Mouse (Mus musculus) stomach, postnatal 0 days (tissue): ENCODE data around the gene Fgf11. TPM values are rescaled to one million over a fixed set of nuclear protein-coding genes. Genes with fewer than 3 reads are reported as not detected.

ENCODE experiments used
- ATAC-seq: fragments of 200-750 bp; cut with Nextera tagmentation; 2 replicates; pipeline ENCODE4 v1.8.0; 2017; ENCODE audit not compliant: low FRiP score, low TSS enrichment
- DNase-seq: peaks from one replicate; pipeline ENCODE4 v3.0.0-alpha.2; 2016; ENCODE audit warnings: low spot score
- H3K27ac ChIP-seq: fragments of 300-500 bp; sonication (generic); replicated peaks from 2 replicates; pipeline ENCODE4 v1.5.1; 2014; ENCODE audit warnings: mild to moderate bottlenecking, control low read depth
- H3K27me3 ChIP-seq: fragments of 300-500 bp; sonication (generic); 2 replicates; pipeline ENCODE4 v1.6.1; 2014; ENCODE audit warnings: low read length; ENCODE audit not compliant: control insufficient read depth, insufficient read depth
- H3K36me3 ChIP-seq: fragments of 300-500 bp; sonication (generic); 2 replicates; pipeline ENCODE4 v1.6.1; 2014; ENCODE audit warnings: low read length, mixed read lengths; ENCODE audit not compliant: control insufficient read depth, insufficient read depth
- H3K4me1 ChIP-seq: fragments of 300-500 bp; sonication (generic); replicated peaks from 2 replicates; pipeline ENCODE4 v1.6.1; 2014; ENCODE audit warnings: antibody characterized with exemption; ENCODE audit not compliant: control insufficient read depth, insufficient read depth
- H3K4me2 ChIP-seq: fragments of 300-500 bp; sonication (generic); replicated peaks from 2 replicates; pipeline ENCODE4 v1.6.1; 2014; ENCODE audit warnings: low read depth, mild to moderate bottlenecking, control low read depth, moderate library complexity
- H3K4me3 ChIP-seq: fragments of 300-500 bp; sonication (generic); 2 replicates; pipeline ENCODE4 v1.5.1; 2014; ENCODE audit warnings: low read depth, low read length, control low read depth
- H3K9ac ChIP-seq: fragments of 300-500 bp; sonication (generic); 2 replicates; pipeline ENCODE4 v1.6.1; 2014; ENCODE audit warnings: mild to moderate bottlenecking, low read length, control low read depth, mixed read lengths
- H3K9me3 ChIP-seq: fragments of 300-500 bp; sonication (generic); 2 replicates; pipeline ENCODE4 v1.6.1; 2016; ENCODE audit warnings: low read length; ENCODE audit not compliant: control insufficient read depth
- CTCF ChIP-seq: IDR thresholded peaks from 2 replicates; pipeline ENCODE4 v1.5.1; 2016; ENCODE audit warnings: antibody characterized with exemption, low read depth, mild to moderate bottlenecking, moderate library complexity
- EP300 ChIP-seq: optimal IDR thresholded peaks from 2 replicates; pipeline ENCODE3; 2016; ENCODE audit warnings: antibody characterized with exemption
- WGBS: fragments of 180-500 bp; shearing (Covaris S2); extraction: QIAGEN DNeasy Blood & Tissue Kit; methylation state at CpG from one replicate; pipeline ENCODE4 v1.1.7; 2014; 5-methylcytosine and 5-hydroxymethylcytosine counted together
- polyA plus RNA-seq: library from polyadenylated mRNA; unstranded; fragments of >200 nt; fragmentation: Nextera tagmentation; extraction: Ambion mirVana; gene quantifications from 2 replicates; pipeline ENCODE4 v1.2.1, GENCODE M21; 2015

The Fgf11 gene
- polyA plus RNA-seq, 1 experiment from 2014 or later: 0.67 TPM

GRCm38 (mm10) chr11:69778258-69778982 is 23.2 kb downstream of the Fgf11 start:
- Histone ChIP-seq H3K4me3 (no peak overlapping the region), H3K9me3 (no peaks in the 10 kb centered on the region), H3K36me3 (no peaks in the 10 kb centered on the region; the same call in 1 of the 2 replicates), H3K9ac (no peak overlapping the region), H3K27me3 (no peaks in the 10 kb centered on the region), H3K4me2 (no peak overlapping the region), H3K27ac (no peak overlapping the region), H3K4me1 (no peaks in the 10 kb centered on the region)
- TF ChIP-seq EP300 (no peak), CTCF (no peak)
- no peak for DNase-seq
- 70% methylated on average over 23 of the region's 23 CpGs for WGBS
- peak; percentile 9; the same call in 1 of the 2 replicates for ATAC-seq

GRCm38 (mm10) chr11:69777504-69778257 is 24.0 kb downstream of the Fgf11 start:
- no peak overlapping the region for H3K27ac ChIP-seq
- H3K4me1 ChIP-seq: no peaks in the 10 kb centered on the region
- WGBS: 73% methylated on average over 26 of the region's 26 CpGs
- TF ChIP-seq EP300 (no peak), CTCF (no peak)
- ATAC-seq (no peak), DNase-seq (no peak)
- no peak overlapping the region for H3K4me3 ChIP-seq
- H3K27me3 ChIP-seq: no peaks in the 10 kb centered on the region
- no peaks in the 10 kb centered on the region for H3K9me3 ChIP-seq
- no peak overlapping the region for H3K4me2 ChIP-seq
- no peak overlapping the region; the same call in 1 of the 2 replicates for H3K9ac ChIP-seq
- H3K36me3 ChIP-seq: no peaks in the 10 kb centered on the region; the same call in 1 of the 2 replicates

- Histone ChIP-seq H3K27me3 (no peaks in the 10 kb centered on the region), H3K9me3 (no peaks in the 10 kb centered on the region), H3K4me2 (no peak overlapping the region), H3K27ac (no peak overlapping the region), H3K9ac (no peak overlapping the region), H3K36me3 (no peaks in the 10 kb centered on the region; the same call in 1 of the 2 replicates), H3K4me1 (no peaks in the 10 kb centered on the region), H3K4me3 (no peak overlapping the region)
- ATAC-seq (no peak), DNase-seq (no peak)
- WGBS: 78% methylated on average over 20 of the region's 20 CpGs
- TF ChIP-seq CTCF (no peak), EP300 (no peak)
Measured at GRCm38 (mm10) chr11:69776488-69776887, 25.2 kb downstream of the Fgf11 start.

GRCm38 (mm10) chr11:69775716-69776115 is 25.9 kb downstream of the Fgf11 start:
- no peak overlapping the region for H3K4me2 ChIP-seq
- H3K36me3 ChIP-seq: no peaks in the 10 kb centered on the region; the same call in 1 of the 2 replicates
- 68% methylated on average over 10 of the region's 10 CpGs for WGBS
- H3K9me3 ChIP-seq: no peaks in the 10 kb centered on the region
- H3K4me3 ChIP-seq: no peak overlapping the region
- no peak overlapping the region for H3K27ac ChIP-seq
- H3K9ac ChIP-seq: no peak overlapping the region
- DNase-seq: no peak
- TF ChIP-seq EP300: no peak
- no peak for TF ChIP-seq CTCF
- H3K4me1 ChIP-seq: no peaks in the 10 kb centered on the region
- ATAC-seq: 0 out of 2 replicates have a peak, but pooled peaks have one; percentile 30
- no peaks in the 10 kb centered on the region for H3K27me3 ChIP-seq

- Histone ChIP-seq H3K4me1 (no peaks in the 10 kb centered on the region), H3K9ac (no peak overlapping the region), H3K27me3 (no peaks in the 10 kb centered on the region), H3K9me3 (no peaks in the 10 kb centered on the region), H3K36me3 (no peaks in the 10 kb centered on the region; the same call in 1 of the 2 replicates), H3K4me2 (no peak overlapping the region), H3K4me3 (no peak overlapping the region), H3K27ac (no peak overlapping the region)
- ATAC-seq: no peak
- no peak for DNase-seq
- TF ChIP-seq EP300: no peak
- TF ChIP-seq CTCF: no peak
- 62% methylated on average over 5 of the region's 5 CpGs for WGBS
Measured at GRCm38 (mm10) chr11:69774961-69775360, 26.7 kb downstream of the Fgf11 start.

GRCm38 (mm10) chr11:69767625-69767909 is 34.1 kb downstream of the Fgf11 start:
- peak overlapping the region; percentile 78 for H3K4me2 ChIP-seq
- TF ChIP-seq CTCF (no peak), EP300 (no peak)
- no peak for ATAC-seq
- 43% methylated on average over 4 of the region's 4 CpGs for WGBS
- H3K9ac ChIP-seq: peak overlapping the region; percentile 95; the same call in 1 of the 2 replicates
- DNase-seq: no peak
- peak overlapping the region; percentile 95 for H3K27ac ChIP-seq
- H3K4me3 ChIP-seq: peak overlapping the region; percentile 93; the same call in 1 of the 2 replicates
- no peaks in the 10 kb centered on the region for H3K36me3 ChIP-seq
- H3K9me3 ChIP-seq: no peaks in the 10 kb centered on the region
- H3K4me1 ChIP-seq: peaks cover 4% of the 10 kb centered on the region
- H3K27me3 ChIP-seq: no peaks in the 10 kb centered on the region
